Mouse (Mus musculus) mouse embryonic stem cell (cell line): ENCODE data around the gene Il17re.

ENCODE experiments used
- in situ Hi-C, 2 experiments: fragments of 300-500 bp; cut with MboI; formaldehyde crosslinking; loops; 1 replicate in 1 of 2; 3 replicates in 1 of 2; pipeline ENCODE4 v1.14.3; 2019 to 2020; ENCODE audit warnings: low sequenced_read_pairs in 2 of 2, low pct_unique_long_range_greater_than_20kb in 1 of 2, mixed read lengths in 1 of 2; ENCODE audit not compliant: unreplicated experiment in 1 of 2

Il17re gene

GRCm38 (mm10) chr6:113513944-113514343 lies 55.7 kb downstream of the Il17re start:
- in situ Hi-C loops = no loop called here

- in situ Hi-C loops = no loop called here
Measured at GRCm38 (mm10) chr6:113514600-113514999, 56.3 kb downstream of the Il17re start.

- in situ Hi-C loops = no loop called here
Measured at GRCm38 (mm10) chr6:113517434-113518080, 59.3 kb downstream of the Il17re start.
